Mouse (Mus musculus): ENCODE data around the gene Dtx1. TPM values are rescaled to one million over a fixed set of nuclear protein-coding genes. Genes with fewer than 3 reads are reported as not detected.

The Dtx1 gene
- polyA plus RNA-seq, 1 experiment from 2014 or later, result 7.4 TPM

DNA sequence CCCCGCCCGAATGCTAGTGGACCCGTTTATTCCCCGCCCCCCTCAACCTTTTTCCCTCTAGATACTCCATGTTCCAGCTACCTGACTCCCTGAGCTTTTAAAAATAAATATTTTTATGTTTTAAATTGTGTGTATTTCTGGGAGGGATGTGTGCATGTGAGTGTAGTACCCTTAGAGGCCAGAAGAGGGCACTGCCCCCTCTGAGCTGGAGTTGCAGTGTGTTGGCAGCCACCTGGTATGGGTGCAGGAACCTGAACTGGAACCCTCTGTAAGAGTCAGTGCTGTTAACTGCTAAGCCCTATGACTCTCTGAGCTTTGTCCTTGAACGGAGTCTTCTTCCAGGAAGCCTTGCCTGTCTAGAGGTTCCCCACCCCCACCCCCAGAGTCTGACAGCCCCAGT is 79.8 kb downstream of the Dtx1 start:
- no peak overlapping the region for H3K4me2 ChIP-seq (ENCODE audit: low read depth)
- H3K36me3 ChIP-seq (ENCODE audit: control insufficient read depth, insufficient read depth, low read length), result peaks cover 2% of the 10 kb centered on the region
- H3K4me1 ChIP-seq (ENCODE audit: control insufficient read depth, insufficient read depth, low read length), result peaks cover 3% of the 10 kb centered on the region; the same call in 1 of the 2 replicates
- no peak overlapping the region for H3K27ac ChIP-seq (ENCODE audit: low read depth, low read length)
- H3K4me3 ChIP-seq (ENCODE audit: low read depth, low read length), result no peak overlapping the region
- H3K27me3 ChIP-seq (ENCODE audit: control insufficient read depth, insufficient read depth, low read length), result 0 out of 2 replicates have a peak, but pooled peaks cover 3% of the 10 kb centered on the region
- no peak overlapping the region for H3K9ac ChIP-seq (ENCODE audit: low read length)
- no peaks in the 10 kb centered on the region for H3K9me3 ChIP-seq (ENCODE audit: control insufficient read depth, low read length)
- ATAC-seq (ENCODE audit: insufficient read depth, low FRiP score, low TSS enrichment), result no peak
- no peak for DNase-seq (ENCODE audit: low spot score)
- 93% methylated on average over 5 of the region's 5 CpGs for WGBS

DNA sequence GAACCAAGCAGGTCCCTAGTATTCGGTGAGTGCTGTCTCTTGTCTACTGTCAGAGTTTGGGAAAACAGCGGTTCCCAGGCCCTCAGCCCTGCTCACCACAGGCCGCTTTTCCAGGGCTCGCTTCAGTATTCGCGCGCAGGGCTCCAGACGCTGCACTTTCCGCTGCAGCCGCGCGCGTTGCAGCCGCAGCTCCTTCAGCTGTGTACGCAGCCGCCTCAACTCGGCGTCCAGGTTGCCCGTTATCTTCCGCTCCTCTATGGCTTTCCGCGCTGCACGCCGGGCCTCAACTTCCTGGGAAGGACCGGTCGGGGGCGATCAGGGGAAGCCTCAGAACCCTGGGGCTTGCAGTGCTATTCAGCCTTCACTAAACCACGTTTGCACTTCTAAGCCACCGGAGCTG is 80.6 kb downstream of the Dtx1 start:
- Histone ChIP-seq H3K4me3 (ENCODE audit: low read depth, low read length) (no peak overlapping the region), H3K27me3 (ENCODE audit: control insufficient read depth, insufficient read depth, low read length) (0 out of 2 replicates have a peak, but pooled peaks cover 3% of the 10 kb centered on the region), H3K9ac (ENCODE audit: low read length) (no peak overlapping the region), H3K27ac (ENCODE audit: low read depth, low read length) (no peak overlapping the region), H3K36me3 (ENCODE audit: control insufficient read depth, insufficient read depth, low read length) (peaks cover 2% of the 10 kb centered on the region), H3K4me1 (ENCODE audit: control insufficient read depth, insufficient read depth, low read length) (peaks cover 3% of the 10 kb centered on the region; the same call in 1 of the 2 replicates), H3K9me3 (ENCODE audit: control insufficient read depth, low read length) (no peaks in the 10 kb centered on the region), H3K4me2 (ENCODE audit: low read depth) (peak overlapping the region; percentile 15; the same call in 1 of the 2 replicates)
- WGBS, result 9% methylated on average over 29 of the region's 29 CpGs
- ATAC-seq (ENCODE audit: insufficient read depth, low FRiP score, low TSS enrichment), result no peak
- no peak for DNase-seq (ENCODE audit: low spot score)

Other genes starting within 250 kb of the Dtx1 start
- 5.3 and 5.9 TPM in 2 replicates for gene Sdsl, start 239.1 kb downstream of the Dtx1 start, polyA plus RNA-seq (2014; fragmentation: Nextera tagmentation; extraction: Ambion mirVana)
- gene Sds, start 235.4 kb downstream of the Dtx1 start, polyA plus RNA-seq (2014; fragmentation: Nextera tagmentation; extraction: Ambion mirVana), result not detected in 2 replicates
- 33.3 and 33.6 TPM in 2 replicates for gene Plbd2, start 208.3 kb downstream of the Dtx1 start, polyA plus RNA-seq (2014; fragmentation: Nextera tagmentation; extraction: Ambion mirVana)
- 2.9 and 4.9 TPM in 2 replicates for gene Slc8b1, start 200.8 kb downstream of the Dtx1 start, polyA plus RNA-seq (2014; fragmentation: Nextera tagmentation; extraction: Ambion mirVana)
- gene Tpcn1, start 123.3 kb downstream of the Dtx1 start, polyA plus RNA-seq (2014; fragmentation: Nextera tagmentation; extraction: Ambion mirVana), result 14.9 and 16.8 TPM in 2 replicates
- gene Iqcd, start 122.9 kb downstream of the Dtx1 start, polyA plus RNA-seq (2014; fragmentation: Nextera tagmentation; extraction: Ambion mirVana), result 0.62 and 0.81 TPM in 2 replicates
- 12.3 and 13.2 TPM in 2 replicates for gene Rita1, start 99.3 kb downstream of the Dtx1 start, polyA plus RNA-seq (2014; fragmentation: Nextera tagmentation; extraction: Ambion mirVana)
- 42.0 and 42.6 TPM in 2 replicates for gene Ddx54, start 99.2 kb downstream of the Dtx1 start, polyA plus RNA-seq (2014; fragmentation: Nextera tagmentation; extraction: Ambion mirVana)
- gene Cfap73, start 77.7 kb downstream of the Dtx1 start, polyA plus RNA-seq (2014; fragmentation: Nextera tagmentation; extraction: Ambion mirVana), result not detected in 2 replicates
- 0.39 TPM in 1 of 2 replicates, not detected in the other for gene Rasal1, start 63.1 kb downstream of the Dtx1 start, polyA plus RNA-seq (2014; fragmentation: Nextera tagmentation; extraction: Ambion mirVana)
- not detected in 2 replicates for gene Oas2, start 37.9 kb upstream of the Dtx1 start, polyA plus RNA-seq (2014; fragmentation: Nextera tagmentation; extraction: Ambion mirVana)
- 0.08 TPM in 1 of 2 replicates, not detected in the other for gene Oas3, start 65.7 kb upstream of the Dtx1 start, polyA plus RNA-seq (2014; fragmentation: Nextera tagmentation; extraction: Ambion mirVana)
- 0.18 TPM in 1 of 2 replicates, not detected in the other for gene Oas1e, start 83.6 kb upstream of the Dtx1 start, polyA plus RNA-seq (2014; fragmentation: Nextera tagmentation; extraction: Ambion mirVana)
- 0.21 and 0.23 TPM in 2 replicates for gene Oas1c, start 100.6 kb upstream of the Dtx1 start, polyA plus RNA-seq (2014; fragmentation: Nextera tagmentation; extraction: Ambion mirVana)
- not detected in 2 replicates for gene Oas1f, start 135.4 kb upstream of the Dtx1 start, polyA plus RNA-seq (2014; fragmentation: Nextera tagmentation; extraction: Ambion mirVana)
- gene Oas1h, start 149.5 kb upstream of the Dtx1 start, polyA plus RNA-seq (2014; fragmentation: Nextera tagmentation; extraction: Ambion mirVana), result not detected in 2 replicates
- not detected in 2 replicates for gene Oas1g, start 175.7 kb upstream of the Dtx1 start, polyA plus RNA-seq (2014; fragmentation: Nextera tagmentation; extraction: Ambion mirVana)
- gene Oas1a, start 195.6 kb upstream of the Dtx1 start, polyA plus RNA-seq (2014; fragmentation: Nextera tagmentation; extraction: Ambion mirVana), result 0.70 TPM in 2 replicates
- not detected in 2 replicates for gene Oas1d, start 202.6 kb upstream of the Dtx1 start, polyA plus RNA-seq (2014; fragmentation: Nextera tagmentation; extraction: Ambion mirVana)